Mouse (Mus musculus): Measurements from ENCODE around the gene Osbpl9. TPM values are rescaled to one million over a fixed set of nuclear protein-coding genes. Genes with fewer than 3 reads are reported as not detected.

Osbpl9 gene
- 87.9 and 97.4 TPM in 2 replicates for polyA plus RNA-seq (2016; fragmentation: Nextera tagmentation; extraction: Ambion mirVana)

GRCm38 (mm10) chr4:109201582-109202424 is at the start of gene Osbpl9:
Osbpl9 (minus strand) TSS chr4:109202272.
- ATAC-seq (ENCODE audit: low FRiP score), result peak; percentile 99
- Histone ChIP-seq H3K4me3 (peak within 1 kb of the TSS; percentile 91), H3K27me3 (no peaks in the 10 kb centered on the region), H3K9me3 (replicated peaks) (no peaks in the 10 kb centered on the region), H3K9ac (peak within 1 kb of the TSS; percentile 85), H3K36me3 (peaks cover 4% of the 10 kb centered on the region; the same call in 1 of the 2 replicates), H3K27ac (peak within 1 kb of the TSS; percentile 97), H3K4me1 (peaks cover 12% of the 10 kb centered on the region), H3K4me2 (replicated peaks) (peak within 1 kb of the TSS; percentile 85)
- under 1% methylated on average over 59 of the region's 59 CpGs for WGBS

GRCm38 (mm10) chr4:109251605-109252004 is 49.5 kb upstream of the Osbpl9 start:
- Histone ChIP-seq H3K27ac (no peak overlapping the region), H3K27me3 (no peaks in the 10 kb centered on the region), H3K4me2 (replicated peaks) (no peak overlapping the region), H3K9me3 (replicated peaks) (no peaks in the 10 kb centered on the region), H3K4me1 (no peaks in the 10 kb centered on the region), H3K9ac (no peak overlapping the region), H3K4me3 (no peak overlapping the region), H3K36me3 (no peaks in the 10 kb centered on the region)
- 43% methylated on average over 3 of the region's 3 CpGs for WGBS
- no peak for ATAC-seq (ENCODE audit: low FRiP score)

DNA sequence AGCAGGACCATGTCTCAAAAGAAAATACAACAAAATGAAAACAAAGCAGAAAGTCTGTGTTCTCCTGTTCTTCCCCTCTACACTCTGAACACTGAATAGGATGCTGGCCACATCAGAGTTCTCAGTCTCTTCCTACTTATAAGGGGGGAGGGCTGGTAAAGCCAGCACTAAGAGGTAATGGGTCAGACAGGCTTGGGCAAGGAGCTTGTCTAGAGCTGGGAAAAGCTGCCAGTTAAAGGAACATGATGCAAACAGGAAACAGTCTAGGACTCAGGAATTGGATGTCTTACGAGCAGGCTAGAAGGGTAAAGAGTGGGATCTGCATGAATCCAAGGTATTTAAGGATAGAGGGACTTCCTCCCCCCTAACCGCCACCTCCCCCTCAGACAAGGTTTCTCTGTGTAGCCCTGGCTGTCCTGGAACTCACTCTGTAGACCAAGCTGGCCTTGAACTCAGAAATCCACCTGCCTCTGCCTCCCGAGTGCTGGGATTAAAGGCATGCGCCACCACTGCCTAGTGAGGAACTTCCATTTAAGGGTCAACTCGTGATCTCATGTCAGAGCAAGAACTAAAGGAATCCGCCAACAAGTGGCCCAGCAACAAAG is 43.0 kb upstream of the Osbpl9 start:
- H3K27ac ChIP-seq, result no peak overlapping the region
- H3K4me1 ChIP-seq, result 0 out of 2 replicates have a peak, but pooled peaks cover 3% of the 10 kb centered on the region
- no peak overlapping the region for H3K9ac ChIP-seq
- H3K4me3 ChIP-seq, result no peak overlapping the region
- no peaks in the 10 kb centered on the region for H3K36me3 ChIP-seq
- 88% methylated on average over 6 of the region's 6 CpGs for WGBS
- no peaks in the 10 kb centered on the region for H3K27me3 ChIP-seq
- H3K9me3 ChIP-seq (replicated peaks), result no peaks in the 10 kb centered on the region
- no peak overlapping the region for H3K4me2 ChIP-seq (replicated peaks)
- no peak for ATAC-seq (ENCODE audit: low FRiP score)

- H3K36me3 ChIP-seq, result no peaks in the 10 kb centered on the region
- H3K9me3 ChIP-seq (replicated peaks), result no peaks in the 10 kb centered on the region
- H3K4me3 ChIP-seq, result no peak overlapping the region
- 0 out of 2 replicates have a peak, but pooled peaks cover 3% of the 10 kb centered on the region for H3K4me1 ChIP-seq
- no peak overlapping the region for H3K27ac ChIP-seq
- ATAC-seq (ENCODE audit: low FRiP score), result no peak
- H3K9ac ChIP-seq, result no peak overlapping the region
- no peak overlapping the region for H3K4me2 ChIP-seq (replicated peaks)
- no peaks in the 10 kb centered on the region for H3K27me3 ChIP-seq
- 84% methylated on average over 7 of the region's 7 CpGs for WGBS
Measured at GRCm38 (mm10) chr4:109244506-109244905, 42.4 kb upstream of the Osbpl9 start.

DNA sequence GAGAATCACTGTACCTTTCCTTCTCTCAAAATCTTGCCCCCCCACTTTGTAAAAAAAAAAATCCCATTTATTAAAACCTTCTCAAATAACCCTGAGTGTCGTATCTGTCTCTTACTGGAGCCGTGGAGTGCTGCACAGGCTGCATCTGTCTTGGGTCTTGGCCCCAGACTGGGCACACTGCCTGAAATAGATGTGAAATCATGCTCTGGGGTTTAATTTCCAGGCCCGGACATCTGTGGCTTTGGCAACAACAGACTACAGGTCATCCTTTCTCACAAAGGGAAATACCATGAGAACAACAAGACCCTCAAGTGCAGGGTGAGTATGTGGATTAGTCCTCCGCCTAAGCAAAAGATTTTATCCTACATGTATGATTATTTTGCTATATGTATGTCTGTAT is 39.9 kb upstream of the Osbpl9 start:
- Histone ChIP-seq H3K9ac (no peak overlapping the region), H3K4me3 (no peak overlapping the region), H3K36me3 (no peaks in the 10 kb centered on the region), H3K27ac (no peak overlapping the region), H3K9me3 (replicated peaks) (no peaks in the 10 kb centered on the region), H3K27me3 (no peaks in the 10 kb centered on the region), H3K4me2 (replicated peaks) (no peak overlapping the region), H3K4me1 (peaks cover 8% of the 10 kb centered on the region; the same call in 1 of the 2 replicates)
- WGBS, result 63% methylated on average over 4 of the region's 4 CpGs
- ATAC-seq (ENCODE audit: low FRiP score), result no peak

DNA sequence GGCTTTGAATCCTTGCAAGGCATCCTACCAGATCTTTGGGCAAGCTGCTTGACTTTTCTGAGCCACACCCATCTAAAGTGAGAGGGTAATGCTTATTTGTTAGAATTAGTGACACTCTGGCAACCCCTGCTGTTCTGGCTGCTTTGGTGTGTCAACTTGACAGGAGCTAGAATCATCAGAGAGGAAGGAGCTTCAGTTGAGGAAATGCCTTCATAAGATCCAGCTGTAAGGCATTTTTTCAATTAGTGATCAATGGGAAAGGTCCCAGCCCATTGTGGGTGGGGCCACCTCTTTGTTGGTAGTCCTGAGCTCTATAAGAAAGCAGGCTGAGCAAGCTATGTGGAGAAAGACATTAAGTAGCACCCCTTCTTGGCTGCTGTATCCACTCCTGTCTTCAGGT is 39.1 kb upstream of the Osbpl9 start:
- ATAC-seq (ENCODE audit: low FRiP score), result no peak
- no peak overlapping the region for H3K27ac ChIP-seq
- no peak overlapping the region for H3K4me3 ChIP-seq
- H3K27me3 ChIP-seq, result no peaks in the 10 kb centered on the region
- peaks cover 15% of the 10 kb centered on the region for H3K4me1 ChIP-seq
- H3K36me3 ChIP-seq, result no peaks in the 10 kb centered on the region
- no peak overlapping the region for H3K9ac ChIP-seq
- no peak overlapping the region for H3K4me2 ChIP-seq (replicated peaks)
- no peaks in the 10 kb centered on the region for H3K9me3 ChIP-seq (replicated peaks)

DNA sequence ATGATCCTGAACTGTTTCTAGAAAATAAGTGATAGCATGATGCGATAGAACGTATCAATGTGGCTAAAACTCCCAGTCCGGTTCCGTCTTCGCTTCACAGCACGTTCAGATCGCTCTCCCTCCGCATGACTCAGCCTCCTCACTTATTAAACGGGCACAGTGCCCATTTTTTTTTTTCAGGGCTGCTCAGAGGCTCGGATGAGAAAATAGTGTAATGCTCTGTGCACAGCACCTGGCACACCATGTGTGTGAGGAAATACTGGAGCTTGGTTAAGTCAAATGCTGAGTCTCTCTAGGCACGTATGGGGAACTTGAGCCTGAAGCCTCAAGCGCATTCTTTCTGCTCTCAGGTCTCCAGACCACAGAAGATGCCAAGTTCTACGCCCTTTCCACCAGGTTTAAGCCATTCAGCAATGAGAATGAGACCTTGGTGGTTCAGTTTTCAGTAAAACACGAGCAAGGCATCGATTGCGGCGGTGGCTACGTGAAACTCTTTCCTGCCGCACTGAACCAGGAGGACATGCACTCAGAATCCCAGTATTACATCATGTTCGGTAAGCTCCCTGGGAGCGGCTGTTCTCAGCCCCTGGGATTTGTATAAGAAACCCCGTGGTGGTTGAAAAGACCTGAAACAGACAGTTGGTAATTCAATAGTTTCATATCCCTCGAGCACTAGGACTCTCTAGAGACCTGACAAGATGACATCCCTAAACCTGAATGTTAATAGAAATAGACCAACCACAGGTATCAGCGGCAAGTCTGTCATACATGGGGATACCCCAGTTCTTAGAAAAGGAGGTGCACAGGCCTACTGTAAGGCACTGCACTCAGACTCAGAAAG is 36.6 kb upstream of the Osbpl9 start:
- Histone ChIP-seq H3K36me3 (no peaks in the 10 kb centered on the region), H3K4me2 (replicated peaks) (no peak overlapping the region), H3K9me3 (replicated peaks) (no peaks in the 10 kb centered on the region), H3K27me3 (no peaks in the 10 kb centered on the region), H3K27ac (no peak overlapping the region), H3K9ac (no peak overlapping the region), H3K4me1 (peaks cover 16% of the 10 kb centered on the region), H3K4me3 (no peak overlapping the region)
- 84% methylated on average over 24 of the region's 24 CpGs for WGBS
- ATAC-seq (ENCODE audit: low FRiP score), result no peak

DNA sequence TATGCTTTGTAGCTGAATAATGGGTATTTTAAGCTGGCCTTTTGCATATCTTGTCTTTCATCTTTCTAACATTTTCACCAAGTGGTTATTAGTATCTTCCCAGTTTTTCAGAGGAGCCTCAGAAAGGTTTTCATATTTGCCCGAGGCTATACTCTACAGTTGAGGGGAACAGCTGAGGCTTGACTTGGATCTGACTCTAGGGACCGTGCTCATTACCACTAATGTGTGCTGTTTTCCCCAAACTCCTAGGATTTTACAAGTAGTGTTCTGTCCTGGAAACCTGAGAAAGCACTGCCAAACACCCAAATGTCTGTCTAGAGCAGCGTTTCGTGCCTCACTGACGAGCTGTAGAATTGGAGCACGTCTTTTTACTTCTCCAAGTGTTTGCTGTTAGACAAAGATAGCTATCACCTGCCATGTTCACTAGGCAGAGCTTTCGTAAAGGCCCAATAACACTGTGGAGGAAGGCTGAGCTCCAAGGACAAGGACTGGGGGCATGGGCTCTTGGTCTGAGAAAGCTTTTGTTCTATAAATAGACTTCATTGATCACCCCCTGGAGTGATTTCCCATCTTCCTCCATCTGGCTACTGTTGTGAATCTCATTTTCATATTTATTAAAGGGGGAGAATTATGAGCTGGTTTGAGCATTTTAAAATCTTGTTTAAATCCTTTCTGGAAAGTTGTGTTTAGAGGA is 34.3 kb upstream of the Osbpl9 start:
- Histone ChIP-seq H3K4me1 (peaks cover 13% of the 10 kb centered on the region), H3K9ac (no peak overlapping the region), H3K27ac (peak overlapping the region; percentile 68; the same call in 1 of the 2 replicates), H3K4me2 (replicated peaks) (no peak overlapping the region), H3K27me3 (no peaks in the 10 kb centered on the region), H3K4me3 (no peak overlapping the region), H3K9me3 (replicated peaks) (no peaks in the 10 kb centered on the region), H3K36me3 (no peaks in the 10 kb centered on the region)
- no peak for ATAC-seq (ENCODE audit: low FRiP score)
- WGBS, result 69% methylated on average over 7 of the region's 7 CpGs

- no peak for ATAC-seq (ENCODE audit: low FRiP score)
- 0 out of 2 replicates have a peak overlapping the region, but pooled peaks have one; percentile 40 for H3K27ac ChIP-seq
- H3K36me3 ChIP-seq, result no peaks in the 10 kb centered on the region
- WGBS, result 75% methylated on average over 9 of the region's 9 CpGs
- H3K27me3 ChIP-seq, result no peaks in the 10 kb centered on the region
- no peak overlapping the region for H3K4me2 ChIP-seq (replicated peaks)
- H3K4me3 ChIP-seq, result no peak overlapping the region
- H3K9ac ChIP-seq, result no peak overlapping the region
- peaks cover 15% of the 10 kb centered on the region for H3K4me1 ChIP-seq
- H3K9me3 ChIP-seq (replicated peaks), result no peaks in the 10 kb centered on the region
Measured at GRCm38 (mm10) chr4:109234806-109235350, 32.8 kb upstream of the Osbpl9 start.

GRCm38 (mm10) chr4:109234185-109234584 is 32.1 kb upstream of the Osbpl9 start, which contains the start of gene Calr4:
Calr4 (plus strand) TSS chr4:109234485.
- Histone ChIP-seq H3K4me2 (replicated peaks) (no peak within 1 kb of the TSS), H3K4me1 (peaks cover 19% of the 10 kb centered on the region), H3K9ac (no peak within 1 kb of the TSS), H3K36me3 (no peaks in the 10 kb centered on the region), H3K4me3 (no peak within 1 kb of the TSS), H3K9me3 (replicated peaks) (no peaks in the 10 kb centered on the region), H3K27me3 (no peaks in the 10 kb centered on the region), H3K27ac (0 out of 2 replicates have a peak within 1 kb of the TSS, but pooled peaks have one; percentile 40)
- WGBS, result 86% methylated on average over 2 of the region's 2 CpGs
- no peak for ATAC-seq (ENCODE audit: low FRiP score)

DNA sequence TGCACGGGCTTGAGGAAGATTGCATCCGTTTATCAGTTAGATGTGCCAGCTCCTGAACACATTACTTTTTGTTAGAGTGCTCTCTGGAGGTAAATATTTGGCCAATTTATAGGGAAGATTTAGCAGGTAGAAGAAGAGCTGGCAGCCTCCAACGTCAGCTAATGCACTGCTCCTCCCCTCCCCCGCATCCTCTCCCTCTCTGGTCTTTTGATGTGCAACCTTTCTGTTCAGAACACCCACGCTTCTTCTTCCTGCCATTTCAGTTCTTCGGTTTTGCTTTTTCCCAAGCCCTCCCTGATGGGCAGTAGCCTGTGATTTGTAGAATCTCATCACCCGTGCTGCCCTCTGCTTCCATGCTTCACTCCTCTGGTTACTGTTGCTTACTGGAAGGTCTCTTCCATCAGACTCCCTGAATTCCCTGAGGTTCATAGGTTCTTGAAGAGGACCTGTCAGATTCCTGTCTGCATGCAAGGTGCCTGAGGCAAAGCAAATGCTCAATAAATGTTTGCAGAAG is 27.8 kb upstream of the Osbpl9 start:
- ATAC-seq (ENCODE audit: low FRiP score), result no peak
- Histone ChIP-seq H3K9ac (no peak overlapping the region), H3K4me1 (peaks cover 20% of the 10 kb centered on the region), H3K9me3 (replicated peaks) (no peaks in the 10 kb centered on the region), H3K4me2 (replicated peaks) (no peak overlapping the region), H3K4me3 (no peak overlapping the region), H3K27me3 (no peaks in the 10 kb centered on the region), H3K36me3 (no peaks in the 10 kb centered on the region), H3K27ac (no peak overlapping the region)
- WGBS, result 68% methylated on average over 7 of the region's 7 CpGs

Data from hindbrain, embryonic 12.5 days (tissue).